Mouse (Mus musculus) left cerebral cortex, adult 9 months (tissue): Measurements from ENCODE around the gene Inpp5f.
"Not testable (repeated sequence)": the region's sequence is repeated elsewhere in the genome, so short reads cannot be mapped to it uniquely, and the experiment has no call there.

Experiments used
- DNase-seq, 2 experiments: peaks; one replicate each; pipeline ENCODE4 v3.0.0; 2022; ENCODE audit warnings: low spot score in 2 of 2

Gene Inpp5f

DNA sequence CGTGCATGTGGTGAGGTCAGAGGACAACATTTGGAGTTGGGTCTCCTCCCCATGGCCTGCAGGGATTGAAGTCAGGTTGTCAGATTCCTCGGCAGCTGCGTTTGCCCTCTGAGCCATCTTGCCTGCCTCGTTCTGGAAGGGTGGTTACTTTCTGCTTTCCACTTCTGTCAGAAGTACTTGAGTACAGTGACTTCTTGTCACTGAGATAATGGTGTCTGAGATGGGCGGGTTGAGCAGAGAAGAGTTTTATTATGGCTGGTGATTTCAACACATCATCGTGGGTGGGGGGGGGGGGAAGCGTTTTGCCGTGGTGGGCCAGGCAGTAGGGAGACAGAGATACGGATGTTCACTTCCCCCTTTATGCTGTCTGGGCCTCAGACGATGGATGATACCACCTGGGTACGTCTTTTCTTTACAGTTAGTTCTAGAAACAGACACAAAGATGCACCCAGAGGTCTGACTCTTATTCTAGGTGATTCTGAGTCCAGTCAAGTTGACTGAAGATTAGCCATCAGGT is 53.8 kb downstream of the Inpp5f start:
- DNase-seq: no peak

DNA sequence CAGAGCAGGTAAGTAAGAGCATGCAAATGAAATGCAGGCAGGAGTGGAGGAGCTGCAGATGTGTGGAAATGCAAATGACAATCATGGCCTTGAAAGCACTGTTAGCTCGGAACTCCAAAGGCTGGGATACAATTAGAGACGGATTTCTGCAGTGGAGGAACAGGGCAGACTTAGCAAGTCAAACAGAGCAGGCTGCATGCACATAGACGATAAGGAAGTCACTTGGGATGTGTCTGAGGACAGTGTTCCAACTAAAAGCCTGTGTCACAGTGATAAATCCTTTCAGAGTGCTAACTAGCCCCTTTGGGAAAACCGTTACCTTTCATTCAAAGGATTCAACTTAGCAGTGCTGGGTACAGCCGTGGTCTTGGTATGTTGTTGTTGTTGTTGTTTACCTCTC is 56.7 kb downstream of the Inpp5f start:
- no peak for DNase-seq

DNA sequence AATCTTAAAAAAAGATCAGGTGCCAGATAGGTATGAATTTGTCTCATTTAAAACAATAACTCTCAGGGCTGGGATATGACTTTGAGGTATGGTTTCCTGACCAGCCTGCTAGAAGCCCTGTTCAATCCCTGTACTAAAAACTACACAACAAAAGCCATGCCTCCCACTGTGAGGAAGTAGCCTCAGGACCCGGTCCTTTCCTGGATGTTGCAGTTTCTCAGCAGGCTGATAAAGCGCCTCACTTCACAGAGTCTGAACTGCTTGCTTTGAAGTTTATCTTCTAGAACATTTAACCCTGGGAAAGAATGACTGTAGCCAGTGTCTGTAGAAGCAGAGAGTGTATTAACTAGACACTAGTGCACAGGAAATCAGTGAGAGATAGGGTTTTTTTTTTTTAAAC is 57.7 kb downstream of the Inpp5f start:
- DNase-seq: no peak

DNA sequence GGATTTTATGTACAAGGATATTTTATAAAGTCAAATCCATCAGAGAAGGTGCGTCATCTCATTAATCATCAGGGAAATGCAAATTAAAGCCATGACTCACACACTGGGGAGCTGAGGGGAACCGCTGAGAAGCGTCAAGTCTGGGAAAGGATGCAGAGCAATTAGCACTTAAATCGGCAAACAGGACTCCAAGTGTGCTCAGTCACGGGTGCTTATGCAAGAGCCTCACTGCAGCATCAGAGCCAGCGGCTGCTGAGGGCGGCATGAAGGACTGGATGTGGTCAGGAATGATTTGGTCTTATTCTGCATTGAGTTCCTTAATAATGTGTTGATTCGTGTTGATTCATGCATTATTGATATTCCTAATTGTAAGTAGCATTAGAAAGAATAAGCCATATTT is 60.8 kb downstream of the Inpp5f start:
- peak; percentile 76 to 79 for DNase-seq

DNA sequence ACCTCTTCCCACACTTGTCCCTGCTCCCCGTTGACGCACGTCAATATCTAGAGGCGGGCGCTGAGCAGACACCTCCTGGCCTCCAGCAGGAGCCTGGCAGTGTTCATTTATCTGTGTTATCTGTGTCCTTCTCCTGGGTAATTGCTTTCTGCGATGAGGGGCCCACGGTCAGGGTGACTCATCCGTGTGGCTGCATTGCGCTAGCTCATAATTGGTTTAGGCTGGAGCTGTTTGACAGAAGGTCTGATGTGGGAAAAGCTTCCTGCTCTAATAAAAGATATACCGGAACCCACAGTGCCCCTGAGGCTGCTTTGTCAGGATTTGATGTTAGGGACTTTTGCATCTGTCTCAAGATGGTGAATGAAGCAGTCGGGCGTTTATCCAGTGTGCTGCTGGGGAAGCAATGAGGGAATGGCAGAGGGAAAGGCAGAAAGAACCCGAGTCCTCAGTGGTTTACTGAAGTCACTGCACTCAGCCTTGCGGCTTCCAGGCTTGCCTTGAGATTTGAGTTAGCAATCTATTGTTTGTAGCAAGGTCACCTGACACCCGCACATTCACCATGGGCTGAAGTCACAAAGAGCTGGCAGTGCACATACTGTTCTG is 61.4 kb downstream of the Inpp5f start:
- peak in 1 of 2 experiments; percentile 43 for DNase-seq

DNA sequence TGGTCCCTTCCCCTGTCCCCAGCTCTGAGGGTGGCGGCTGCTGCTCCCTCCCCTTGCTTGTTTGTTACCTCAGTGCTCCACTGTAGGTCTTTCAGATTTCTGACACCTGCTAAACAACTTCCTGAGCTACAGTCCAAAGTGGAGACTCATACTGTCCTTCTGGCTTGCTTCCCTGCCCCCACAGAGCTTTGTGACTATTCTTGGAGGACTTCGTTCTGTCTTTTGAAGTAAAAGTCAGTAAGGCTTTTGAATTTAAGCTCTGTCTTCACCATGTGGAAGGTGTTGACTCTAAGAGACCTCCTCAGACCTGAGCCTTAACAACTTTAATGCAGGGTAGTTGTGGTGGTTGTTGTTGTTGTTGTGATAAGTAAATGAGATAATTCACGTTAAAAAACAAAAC is 67.4 kb downstream of the Inpp5f start:
- DNase-seq: no peak

DNA sequence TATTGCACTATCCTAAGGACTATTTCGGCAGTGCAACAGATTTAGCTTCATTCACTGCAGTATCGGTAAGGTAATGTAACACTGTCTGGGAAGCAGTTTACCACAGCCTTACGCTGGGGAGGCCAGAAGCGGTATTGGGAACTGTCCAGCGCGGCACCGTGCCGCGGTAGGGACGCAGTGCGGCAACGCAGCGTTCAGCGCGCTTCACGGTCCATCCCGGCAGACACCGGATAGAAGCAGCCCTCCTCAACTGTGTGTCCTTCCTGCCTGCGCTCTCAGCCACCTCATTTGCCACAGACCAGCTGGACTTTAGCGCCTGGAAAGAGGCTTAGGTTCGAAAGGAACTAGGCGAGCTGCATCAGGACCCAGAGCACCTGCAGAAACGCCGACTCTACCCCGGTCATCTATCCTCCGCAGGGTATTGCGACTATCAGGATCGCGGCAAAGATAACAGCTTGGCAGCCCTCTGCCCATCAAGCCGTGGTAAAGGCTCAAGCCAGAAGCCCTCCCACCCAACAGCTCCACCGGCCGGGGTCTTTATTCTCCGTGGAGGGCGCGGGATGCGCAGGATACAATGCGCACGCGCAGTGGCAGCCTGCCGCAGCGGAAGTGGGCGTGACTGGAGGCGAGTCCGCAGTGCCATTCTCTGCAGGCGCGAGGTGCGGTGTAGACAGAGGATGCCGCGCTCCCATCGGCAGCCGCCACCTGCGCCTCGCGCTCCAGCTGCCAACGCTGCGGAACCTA is 76.9 kb downstream of the Inpp5f start:
- DNase-seq: peak; percentile 68 to 84

DNA sequence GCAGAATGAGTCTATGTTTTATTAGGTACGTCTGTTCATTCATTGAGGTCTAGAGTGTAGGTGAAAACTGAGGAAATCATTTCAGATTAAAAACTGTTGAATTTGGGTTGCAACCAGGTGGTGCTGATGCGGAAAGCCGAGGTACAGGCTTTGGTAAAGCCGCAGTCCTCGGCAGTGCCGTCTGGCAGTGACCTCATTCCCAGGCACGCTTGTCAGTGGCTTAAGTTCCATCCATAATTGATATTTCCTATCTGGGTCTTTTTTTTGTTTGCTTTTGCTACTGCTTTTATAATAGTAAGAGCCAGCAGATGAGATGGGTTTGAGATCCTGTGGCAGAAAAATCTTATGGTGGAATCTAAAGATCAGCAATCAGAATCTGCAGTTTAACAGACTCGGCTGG is 78.2 kb downstream of the Inpp5f start:
- no peak for DNase-seq

DNA sequence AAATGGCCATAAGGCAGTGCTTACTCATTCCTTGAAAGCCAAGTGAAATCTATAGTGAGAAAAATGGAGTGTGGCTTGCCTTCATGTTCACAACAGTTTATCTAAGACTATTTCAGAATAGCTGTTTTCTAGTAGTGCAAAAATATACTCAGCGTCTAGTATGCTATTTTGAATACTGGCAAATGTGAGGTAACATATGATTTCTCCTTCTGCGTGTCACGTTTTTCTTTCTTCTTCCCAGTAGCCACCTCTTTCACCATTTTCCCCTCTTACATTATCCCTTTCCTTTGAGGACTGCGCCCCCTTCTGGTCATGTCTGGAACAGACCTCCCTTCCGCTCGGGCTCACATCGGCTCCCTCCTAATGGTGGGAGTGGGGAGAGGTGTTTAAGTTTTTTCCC is 78.9 kb downstream of the Inpp5f start:
- DNase-seq: peak; percentile 85 to 96

DNA sequence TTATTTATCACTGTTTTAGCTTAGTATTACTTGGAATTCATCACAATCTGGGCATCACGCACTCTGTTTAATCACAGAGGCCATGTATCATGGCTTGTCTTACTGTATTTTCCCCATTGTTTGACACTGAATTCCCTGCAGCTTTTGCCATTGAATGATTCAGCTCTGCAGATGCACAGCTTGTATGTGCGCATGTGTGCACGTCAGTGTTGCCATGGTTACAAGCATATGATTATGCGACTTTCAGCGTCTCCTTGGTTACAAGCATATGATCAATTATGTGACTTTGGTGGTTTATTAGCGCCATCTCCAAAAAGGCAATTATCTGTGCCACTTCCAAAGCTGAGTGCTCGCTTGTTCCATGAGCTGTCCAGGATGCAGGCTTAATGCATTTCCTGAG is 79.7 kb downstream of the Inpp5f start:
- DNase-seq: peak; percentile 83 to 88

DNA sequence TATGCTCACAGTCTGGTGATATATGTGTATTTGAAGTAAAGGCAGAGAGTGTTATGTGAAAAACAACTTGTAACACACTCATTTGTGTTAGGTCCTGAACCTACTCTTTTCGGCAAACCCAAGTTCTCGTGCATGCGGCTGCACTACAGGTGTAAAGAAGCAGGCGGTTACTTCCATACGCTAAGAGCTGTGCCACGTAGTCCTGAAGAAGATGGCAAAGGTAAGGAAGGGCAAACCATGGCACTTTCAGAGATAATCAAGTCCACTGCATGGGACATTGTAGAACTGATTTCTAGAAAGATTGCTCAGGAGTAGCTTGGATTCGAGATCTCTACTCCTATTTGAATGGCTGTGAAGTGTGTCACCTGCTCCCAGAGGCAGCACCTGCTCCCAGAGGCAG is 81.0 kb downstream of the Inpp5f start:
- no peak for DNase-seq

DNA sequence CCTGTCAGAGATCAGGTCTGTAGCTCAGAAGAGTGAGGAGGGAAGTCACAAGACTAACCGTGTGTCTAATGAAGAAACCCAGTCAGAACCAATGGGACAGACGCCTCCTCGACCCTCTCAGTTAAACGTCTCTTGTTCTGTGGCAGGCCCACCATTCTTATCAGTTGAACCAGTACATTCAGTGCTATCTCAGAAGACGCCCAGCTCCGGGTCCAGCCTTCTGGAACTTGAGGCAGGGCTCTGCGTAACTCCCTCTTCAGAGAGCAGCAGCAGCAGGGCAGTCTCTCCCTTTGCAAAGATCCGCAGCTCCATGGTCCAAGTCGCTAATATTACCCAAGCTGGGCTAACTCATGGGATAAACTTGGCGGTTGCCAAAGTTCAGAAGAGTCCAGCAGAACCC is 83.7 kb downstream of the Inpp5f start:
- DNase-seq: no peak

DNA sequence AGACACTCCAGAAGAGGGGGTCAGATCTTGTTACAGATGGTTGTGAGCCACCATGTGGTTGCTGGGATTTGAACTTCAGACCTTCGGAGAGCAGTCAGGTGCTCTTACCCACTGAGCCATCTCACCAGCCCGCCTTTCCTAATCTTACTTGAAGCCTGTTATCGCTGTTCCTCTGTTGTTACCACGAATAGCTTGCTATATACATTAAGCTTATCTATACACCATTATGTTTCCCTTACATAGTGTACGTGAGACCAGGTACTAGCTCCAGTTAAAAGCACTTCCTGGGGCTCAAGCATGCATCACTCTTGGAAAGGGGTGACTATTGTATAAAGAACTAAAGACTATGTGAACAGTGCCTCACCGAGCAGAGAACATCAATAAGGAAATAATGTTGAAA is 88.8 kb downstream of the Inpp5f start:
- DNase-seq: not testable (repeated sequence)

DNA sequence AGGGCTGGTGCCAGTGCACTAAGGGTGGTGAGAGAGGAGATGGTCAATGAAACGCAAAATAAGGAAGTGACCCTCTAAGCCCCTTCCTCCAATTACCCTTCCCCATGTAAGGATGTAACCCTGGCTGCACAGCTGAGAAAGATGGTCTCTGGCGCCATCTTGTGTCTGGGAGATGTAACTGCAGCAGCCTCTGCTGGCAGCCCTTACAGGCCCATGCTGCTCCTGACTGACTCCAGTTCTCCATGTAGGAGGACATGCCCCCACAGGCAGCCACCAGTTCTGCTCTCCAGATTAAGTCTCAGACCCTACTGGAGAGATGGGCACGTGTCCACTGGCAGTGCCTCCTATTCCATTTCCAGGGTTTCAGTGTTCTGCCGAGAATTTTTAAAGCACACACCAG is 94.6 kb downstream of the Inpp5f start:
- DNase-seq: peak in 1 of 2 experiments; percentile 70

DNA sequence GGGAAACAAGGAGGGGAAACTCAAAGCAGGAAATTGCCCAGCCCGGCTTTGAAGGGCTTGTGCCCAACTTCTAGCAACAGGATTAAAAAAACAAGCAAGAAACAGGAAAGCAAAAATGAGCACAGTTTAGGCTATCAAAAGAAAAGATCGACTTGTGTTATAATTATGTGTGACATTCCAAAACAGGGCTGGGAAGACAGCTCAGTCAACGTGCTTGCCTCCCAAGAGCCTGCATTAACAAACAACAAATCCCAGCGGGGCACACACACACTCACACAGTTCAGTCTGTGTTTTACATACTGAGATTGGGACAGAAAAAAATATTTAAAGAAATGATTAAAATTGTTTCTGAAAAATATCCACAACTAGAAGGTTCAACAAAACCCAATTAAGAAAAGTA is 106.9 kb downstream of the Inpp5f start:
- DNase-seq: no peak

DNA sequence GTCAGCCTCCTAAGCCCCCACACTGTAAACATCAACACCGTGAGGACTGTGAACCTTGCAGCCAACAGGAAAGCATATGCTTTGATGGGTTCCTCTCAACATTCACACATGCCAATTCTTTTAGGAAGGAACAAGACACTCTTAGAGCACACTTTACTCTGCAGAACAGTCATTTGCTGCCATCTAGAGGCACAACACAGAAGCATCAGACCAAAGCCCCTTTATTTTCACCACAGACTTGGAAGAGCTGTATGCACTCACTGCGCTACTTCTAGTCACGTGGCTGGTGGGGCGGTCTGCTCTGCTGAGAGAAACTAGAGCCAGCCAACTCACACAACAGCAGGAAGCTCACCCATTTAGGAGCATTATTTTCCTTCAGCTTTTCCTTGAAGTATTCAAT is 113.6 kb downstream of the Inpp5f start:
- peak; percentile 66 to 88 for DNase-seq

DNA sequence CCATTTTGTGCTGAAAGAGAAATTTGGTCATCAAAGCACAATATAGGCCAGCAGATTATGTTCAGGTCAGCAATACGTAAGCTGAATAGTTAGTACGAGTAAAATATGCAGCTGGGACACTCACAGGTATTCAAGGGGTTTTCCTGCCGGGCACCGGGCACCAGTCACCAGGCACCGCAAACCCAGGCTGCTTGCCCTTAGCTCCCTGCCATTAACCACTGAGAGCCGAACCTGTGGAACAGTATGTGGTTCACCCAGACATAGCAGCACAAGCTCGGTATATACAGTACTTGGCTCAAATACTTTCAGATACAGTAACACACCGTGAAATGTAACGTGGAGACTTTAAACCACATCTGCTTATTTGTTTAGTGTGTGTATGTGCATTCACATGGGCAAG is 114.1 kb downstream of the Inpp5f start:
- no peak for DNase-seq

DNA sequence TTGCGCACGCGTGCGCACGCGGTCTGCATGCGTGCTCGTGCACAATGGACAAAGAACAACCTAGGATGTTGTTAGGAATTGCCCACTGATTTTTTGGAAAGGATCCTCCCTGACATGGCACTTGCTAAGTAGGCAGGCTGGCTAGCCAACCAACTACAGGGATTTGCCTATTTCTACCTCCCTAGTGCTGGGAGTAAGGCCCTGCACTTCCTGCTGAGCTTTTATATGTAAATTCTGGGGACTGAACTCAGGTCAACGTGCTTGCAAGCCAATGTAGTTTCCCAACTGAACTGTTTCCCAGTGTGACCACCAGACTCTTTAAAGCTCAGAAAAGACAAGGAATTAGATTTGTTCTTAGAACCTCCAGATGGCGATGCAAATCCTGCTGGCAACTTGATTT is 115.9 kb downstream of the Inpp5f start:
- DNase-seq: no peak

DNA sequence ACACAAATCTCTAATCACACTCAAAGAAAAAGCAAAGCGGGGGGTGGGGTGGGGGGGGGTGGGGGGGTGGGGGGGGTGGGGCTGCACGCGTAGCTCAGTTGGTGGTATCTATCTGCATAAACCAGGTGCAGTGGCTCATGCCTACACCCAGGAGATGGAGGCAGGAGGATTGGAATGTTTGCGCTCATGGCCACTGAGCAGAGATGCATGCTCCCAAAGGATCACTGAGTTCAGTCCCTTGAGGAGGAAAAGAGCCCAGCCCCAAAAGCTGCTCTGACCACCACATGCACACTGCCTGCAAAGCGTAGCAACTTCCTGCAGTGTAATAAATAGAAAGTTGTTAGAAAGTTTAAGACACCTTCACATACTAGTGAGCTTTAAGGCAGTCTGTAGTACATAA is 116.6 kb downstream of the Inpp5f start:
- no peak for DNase-seq

DNA sequence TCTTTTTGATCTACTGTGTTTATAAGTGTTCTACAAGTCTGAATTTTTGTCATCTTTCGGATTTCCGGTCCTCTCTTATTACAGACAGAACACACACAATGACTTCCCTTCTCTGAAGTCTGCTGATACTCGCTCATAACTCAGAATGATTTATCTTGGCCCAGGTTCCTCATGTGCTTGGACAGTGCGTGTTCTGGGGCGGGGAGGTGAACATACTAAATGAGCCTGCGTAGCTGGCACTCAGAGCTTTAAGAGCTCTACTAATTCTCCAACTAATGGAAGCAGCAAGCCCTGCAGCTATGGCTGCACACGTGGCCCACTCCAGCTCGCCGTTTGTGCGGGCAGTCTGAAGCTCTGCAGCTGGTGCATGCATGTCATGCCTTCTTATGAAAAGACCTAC is 117.6 kb downstream of the Inpp5f start:
- no peak for DNase-seq

DNA sequence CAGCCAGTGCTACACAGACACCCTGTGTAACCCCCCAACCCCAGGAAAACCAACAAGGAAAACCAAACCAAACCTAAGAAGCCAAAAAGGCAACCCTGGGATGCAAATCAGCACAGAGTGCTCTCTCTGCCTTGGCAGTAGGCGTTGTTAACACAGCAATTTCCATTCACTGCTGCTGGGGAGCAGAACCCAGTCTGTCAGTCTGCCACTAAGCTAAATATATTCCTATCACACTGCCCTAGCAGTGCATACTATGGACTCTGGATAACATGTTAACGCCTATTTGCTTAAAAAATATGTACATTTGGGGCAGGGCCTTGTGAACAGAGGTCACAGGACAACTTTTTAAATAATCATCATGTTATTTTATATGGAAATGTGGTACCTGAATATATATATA is 120.5 kb downstream of the Inpp5f start:
- DNase-seq: no peak

DNA sequence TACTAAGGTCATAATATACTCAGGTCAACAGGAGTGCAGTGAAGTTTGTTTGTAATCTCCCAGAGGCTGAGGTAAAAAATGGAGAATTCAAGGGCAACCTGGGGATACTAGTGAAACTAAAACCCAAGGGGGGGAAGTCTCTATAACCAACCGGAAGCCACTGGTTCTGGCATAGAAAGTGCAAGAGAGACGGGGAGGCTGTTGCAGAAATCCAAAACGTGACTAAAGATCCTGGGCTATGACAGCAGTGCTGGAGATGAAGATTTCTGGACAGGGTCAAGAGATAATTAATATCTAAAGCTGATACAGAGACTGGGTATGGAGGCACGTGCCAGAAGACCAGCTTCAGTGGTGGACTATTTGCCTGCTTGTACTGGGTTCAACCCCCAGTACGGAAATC is 126.9 kb downstream of the Inpp5f start:
- DNase-seq: no peak

DNA sequence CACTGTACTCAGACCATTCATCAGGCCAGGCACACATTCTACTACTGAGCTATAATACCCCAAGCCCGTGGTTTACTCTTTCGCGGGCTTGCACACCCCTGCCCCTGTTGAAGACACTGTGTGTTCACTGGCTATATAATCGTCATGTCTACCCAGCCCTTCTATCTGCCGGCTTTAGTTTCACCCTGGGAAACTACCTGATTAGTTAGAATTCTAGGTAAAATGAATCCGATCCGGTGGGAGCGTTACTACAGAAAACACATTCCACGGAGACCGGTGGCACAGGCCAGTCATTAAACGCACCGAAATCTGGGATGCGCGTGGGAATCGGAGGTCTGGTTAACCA is 128.0 kb downstream of the Inpp5f start:
- DNase-seq: no peak
